Mouse (Mus musculus) olfactory bulb, adult 2 months (tissue): ENCODE results near the gene Helq. TPM values are rescaled to one million over a fixed set of nuclear protein-coding genes. Genes with fewer than 3 reads are reported as not detected.

ENCODE experiments used
- H3K27ac ChIP-seq: fragments of 200-500 bp; 2 replicates; pipeline ENCODE4 v1.5.1; 2012; ENCODE audit warnings: low read depth, low read length; ENCODE audit not compliant: insufficient read depth
- H3K4me1 ChIP-seq: fragments of 200-500 bp; 2 replicates; pipeline ENCODE4 v1.6.1; 2012; ENCODE audit warnings: low read length; ENCODE audit not compliant: control insufficient read depth, insufficient read depth
- H3K4me3 ChIP-seq: fragments of 200-500 bp; 2 replicates; pipeline ENCODE4 v1.5.1; 2012; ENCODE audit warnings: mild to moderate bottlenecking, low read depth, low read length, moderate library complexity; ENCODE audit not compliant: insufficient read depth
- CTCF ChIP-seq: fragments of 200-500 bp; IDR thresholded peaks from 2 replicates; pipeline ENCODE4 v1.5.1; 2012; ENCODE audit warnings: low read depth, mild to moderate bottlenecking, low read length, moderate library complexity; ENCODE audit not compliant: insufficient read depth
- POLR2A ChIP-seq: fragments of 200-500 bp; IDR thresholded peaks from 2 replicates; pipeline ENCODE4 v1.6.1; 2012; ENCODE audit warnings: mild to moderate bottlenecking, low read depth, low read length, moderate library complexity; ENCODE audit not compliant: insufficient read depth
- WGBS: fragments of 180-500 bp; shearing (Covaris S2); methylation state at CpG from one replicate; pipeline ENCODE4 v1.1.7; 2018; 5-methylcytosine and 5-hydroxymethylcytosine counted together
- polyA plus RNA-seq: library from polyadenylated mRNA; stranded (reverse); fragments of >200 nt; gene quantifications from 2 replicates; pipeline ENCODE4 v1.2.4, GENCODE M21; 2012; ENCODE audit warnings: low replicate concordance; ENCODE audit not compliant: missing spikeins, insufficient read depth, insufficient read length

Helq gene
- polyA plus RNA-seq, 1 experiment, result not detected

DNA sequence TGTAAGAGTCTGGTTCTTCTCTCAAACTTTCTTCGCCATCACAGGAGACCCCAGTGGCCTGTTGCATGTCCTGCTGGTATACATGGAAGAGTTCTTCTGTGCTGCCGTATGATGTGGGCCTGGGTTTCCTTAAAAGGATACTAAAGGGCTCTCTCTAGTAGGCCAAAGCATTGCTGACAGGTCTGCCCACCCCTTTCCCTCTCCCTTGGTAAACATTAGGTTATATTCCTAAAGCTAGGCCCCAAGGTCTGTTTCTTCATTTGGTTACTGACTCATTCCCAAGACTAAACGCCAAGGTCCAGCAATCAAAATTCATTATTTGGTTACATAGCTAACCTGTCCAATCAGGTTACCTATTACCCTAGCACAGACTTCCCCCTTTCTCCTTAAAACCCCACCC is 34.3 kb upstream of the Helq start:
- H3K27ac ChIP-seq, result no peak overlapping the region
- no peaks in the 10 kb centered on the region for H3K4me1 ChIP-seq
- no peak overlapping the region for H3K4me3 ChIP-seq
- 93% methylated on average over 3 of the region's 3 CpGs for WGBS
- TF ChIP-seq POLR2A (no peak), CTCF (no peak)

DNA sequence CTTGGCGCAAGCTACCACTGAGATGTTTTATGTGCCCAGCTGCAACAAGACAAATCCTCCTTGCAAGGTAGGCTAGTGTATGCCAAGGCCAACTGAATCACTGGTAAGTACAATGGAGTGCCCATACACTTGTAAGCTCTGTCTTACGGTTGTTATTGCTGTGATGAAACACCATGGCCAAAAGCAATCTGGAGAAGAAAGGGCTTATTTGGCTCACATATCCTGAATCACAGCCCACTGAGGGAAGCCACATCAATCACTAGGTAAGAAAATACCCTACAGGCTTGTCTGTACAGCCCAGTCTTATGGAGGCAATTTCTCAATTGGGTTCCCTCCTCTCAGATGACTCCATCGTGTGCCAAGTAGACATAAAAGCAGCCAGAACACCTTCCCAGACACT is 30.3 kb upstream of the Helq start:
- 83% methylated on average over 3 of the region's 3 CpGs for WGBS
- no peak overlapping the region for H3K27ac ChIP-seq
- H3K4me3 ChIP-seq, result no peak overlapping the region
- no peak for TF ChIP-seq POLR2A
- no peak for TF ChIP-seq CTCF
- H3K4me1 ChIP-seq, result no peaks in the 10 kb centered on the region

DNA sequence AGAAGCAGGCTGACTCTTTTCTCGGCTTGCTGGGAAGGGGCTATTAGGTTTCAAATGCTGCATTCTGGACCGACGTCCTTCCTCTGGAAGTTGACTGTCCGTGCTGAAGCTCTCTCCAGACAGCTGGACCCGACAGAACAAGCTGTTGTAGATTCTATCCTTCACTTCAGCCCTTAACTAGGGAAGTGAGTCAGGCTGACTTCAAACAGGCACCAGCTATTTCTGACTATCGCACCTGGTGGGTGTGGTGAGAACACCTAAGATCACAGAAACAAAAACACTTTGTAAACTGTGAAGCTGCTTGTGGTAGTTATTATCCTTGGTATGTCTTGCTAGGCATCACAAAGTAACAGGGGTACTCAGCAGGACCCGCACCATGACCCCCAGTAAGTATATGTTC is 28.1 kb upstream of the Helq start:
- no peak overlapping the region for H3K4me3 ChIP-seq
- H3K4me1 ChIP-seq, result no peaks in the 10 kb centered on the region
- TF ChIP-seq CTCF (no peak), POLR2A (no peak)
- 76% methylated on average over 7 of the region's 7 CpGs for WGBS
- H3K27ac ChIP-seq, result no peak overlapping the region

DNA sequence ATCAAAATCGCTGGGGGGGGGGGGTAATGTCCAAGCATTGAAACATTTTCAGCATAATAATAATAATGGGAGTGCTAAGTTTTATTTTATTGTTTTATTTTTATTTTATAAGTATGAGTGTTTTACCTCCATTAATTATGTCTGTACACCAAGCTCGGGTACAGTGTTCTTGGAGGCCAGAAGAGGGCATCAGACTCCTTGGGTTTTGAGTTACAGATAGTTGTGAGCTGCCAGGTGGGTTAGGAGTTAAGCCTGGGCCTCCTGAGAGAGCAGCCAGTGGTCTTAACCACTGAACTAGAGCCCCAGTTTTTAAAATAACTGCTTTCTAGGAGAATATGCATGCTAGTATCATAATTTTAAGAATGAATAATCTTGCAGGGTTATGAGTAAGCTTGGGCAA is 27.6 kb upstream of the Helq start:
- H3K27ac ChIP-seq, result no peak overlapping the region
- 27% methylated on average over 2 of the region's 2 CpGs for WGBS
- no peaks in the 10 kb centered on the region for H3K4me1 ChIP-seq
- no peak overlapping the region for H3K4me3 ChIP-seq
- TF ChIP-seq CTCF (no peak), POLR2A (no peak)

DNA sequence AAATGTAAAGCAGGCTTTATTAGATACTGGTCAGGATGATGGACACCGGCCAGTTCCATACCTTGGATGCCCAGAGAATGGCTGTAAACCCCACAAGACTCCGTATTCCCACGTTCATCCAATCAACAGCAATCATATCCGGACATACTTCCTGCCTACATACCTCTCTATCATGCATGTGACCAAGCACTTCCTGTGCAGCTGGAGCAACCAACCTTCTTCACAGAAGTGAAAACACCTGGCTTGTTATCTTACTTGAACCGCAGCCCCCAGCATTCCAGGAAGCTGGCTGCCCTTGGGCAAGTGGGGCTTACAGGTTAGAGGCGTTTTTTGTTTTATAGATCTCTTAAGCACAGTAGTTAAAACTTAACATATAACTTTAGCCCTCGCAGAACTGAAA is 24.4 kb upstream of the Helq start:
- TF ChIP-seq CTCF, result no peak
- TF ChIP-seq POLR2A, result no peak
- WGBS, result 89% methylated on average over 7 of the region's 7 CpGs
- Histone ChIP-seq H3K27ac (no peak overlapping the region), H3K4me1 (no peaks in the 10 kb centered on the region), H3K4me3 (no peak overlapping the region)

DNA sequence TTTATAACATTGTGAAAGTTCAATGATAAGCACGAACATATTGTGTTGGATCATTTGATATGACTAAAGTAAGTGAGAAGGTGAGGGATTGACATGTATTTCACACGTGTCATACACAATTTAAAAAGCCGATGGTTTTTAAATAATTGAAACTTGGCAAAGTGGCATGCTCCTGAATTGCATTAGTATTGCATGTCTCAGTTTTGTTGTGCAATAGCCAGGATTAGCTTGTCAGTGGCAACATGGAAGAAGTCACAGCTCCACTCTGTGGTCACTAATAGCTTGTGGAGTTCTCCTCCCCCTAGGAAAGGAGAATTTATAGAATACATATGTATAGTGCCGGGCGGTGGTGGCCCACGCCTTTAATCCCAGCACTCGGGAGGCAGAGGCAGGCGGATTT is 23.0 kb upstream of the Helq start:
- Histone ChIP-seq H3K4me1 (no peaks in the 10 kb centered on the region), H3K4me3 (no peak overlapping the region), H3K27ac (no peak overlapping the region)
- 79% methylated on average over 8 of the region's 8 CpGs for WGBS
- no peak for TF ChIP-seq POLR2A
- no peak for TF ChIP-seq CTCF

DNA sequence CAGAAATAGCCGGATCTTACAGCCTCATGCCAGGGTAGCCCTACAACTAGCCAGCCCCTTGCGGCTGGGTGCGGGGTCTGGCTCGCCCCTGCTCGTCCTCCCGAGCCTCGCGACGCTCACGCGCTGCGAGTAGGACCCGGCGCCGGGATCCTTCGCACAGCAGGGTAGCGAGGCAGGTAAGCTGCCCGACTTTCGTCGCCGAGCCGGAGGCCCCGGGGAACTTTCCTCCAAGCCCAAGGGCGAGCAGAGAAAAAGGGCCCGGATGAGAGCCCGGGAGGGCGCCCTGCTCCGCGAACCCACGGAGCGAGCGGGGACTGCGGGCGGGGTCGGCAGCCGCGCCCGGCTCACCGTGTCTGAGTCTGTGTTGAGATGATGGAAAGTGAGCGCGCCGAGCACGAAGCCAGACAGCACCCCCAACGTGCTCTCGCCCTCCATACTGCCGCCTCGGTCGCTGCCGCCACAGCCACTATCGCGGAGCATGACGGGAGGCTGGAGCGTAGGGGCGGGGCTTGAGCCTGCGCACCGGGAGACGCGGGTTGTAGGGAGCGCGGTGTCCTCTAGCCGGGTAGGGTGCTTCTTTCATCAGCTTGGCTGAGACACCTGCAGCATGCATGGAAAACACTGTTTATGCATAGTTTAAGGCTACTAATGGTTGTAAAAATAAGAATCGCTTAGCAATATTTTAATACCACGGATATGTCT is 22.2 kb upstream of the Helq start, which contains the start of gene Abraxas1:
Abraxas1 (minus strand) TSS at position 483 of the 702 bp plus-strand sequence.
- H3K4me3 ChIP-seq, result peak within 1 kb of the TSS; percentile 65
- H3K27ac ChIP-seq, result peak within 1 kb of the TSS; percentile 16; the same call in 1 of the 2 replicates
- no peak for TF ChIP-seq CTCF
- peak; percentile 71; the same call in 1 of the 2 replicates for TF ChIP-seq POLR2A
- under 1% methylated on average over 63 of the region's 63 CpGs for WGBS
- H3K4me1 ChIP-seq, result no peaks in the 10 kb centered on the region

DNA sequence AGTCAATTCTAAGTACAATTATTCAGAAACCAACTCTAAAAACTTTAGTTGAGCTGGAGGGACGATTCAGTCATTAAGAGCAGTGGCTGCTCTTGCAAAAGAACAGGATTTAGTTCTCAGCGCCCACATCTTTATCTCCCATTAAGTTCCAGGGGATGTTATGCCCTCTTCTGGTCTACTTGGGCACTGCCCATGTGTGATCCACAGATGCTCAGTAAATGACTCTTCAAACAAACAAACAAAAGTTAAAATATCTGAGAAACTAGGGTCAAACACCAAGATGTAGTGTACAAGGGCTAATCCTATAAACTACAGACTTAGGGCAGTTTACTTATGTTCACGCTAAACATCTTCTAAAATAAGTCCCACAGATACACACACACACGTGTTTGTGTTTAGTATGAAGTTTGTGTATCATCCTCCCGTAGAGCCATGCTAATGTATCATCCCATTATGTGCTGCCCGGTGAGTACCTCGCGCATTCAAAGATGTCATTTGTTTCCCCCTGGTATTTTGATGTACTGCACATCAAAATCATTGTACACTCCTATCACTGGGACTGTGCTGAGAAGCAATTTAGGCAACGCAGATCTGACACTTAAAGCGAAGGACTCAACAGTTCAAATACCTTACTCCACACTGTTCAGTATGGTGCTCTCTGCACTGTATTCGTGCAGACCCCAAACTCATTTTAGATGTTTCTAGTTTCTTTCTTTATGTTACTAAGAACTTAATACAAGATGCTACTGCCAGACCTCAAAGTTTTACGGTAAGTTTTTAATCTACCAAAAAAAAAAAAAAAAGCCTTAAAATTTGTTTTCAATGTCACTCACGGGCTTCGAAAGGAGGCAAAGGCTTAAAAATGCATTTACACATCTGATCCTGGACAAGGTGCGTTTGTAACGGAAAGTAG is 21.4 kb upstream of the Helq start:
- H3K4me3 ChIP-seq, result peak overlapping the region; percentile 65
- no peaks in the 10 kb centered on the region for H3K4me1 ChIP-seq
- TF ChIP-seq POLR2A (no peak), CTCF (no peak)
- 25% methylated on average over 16 of the region's 16 CpGs for WGBS
- no peak overlapping the region for H3K27ac ChIP-seq

DNA sequence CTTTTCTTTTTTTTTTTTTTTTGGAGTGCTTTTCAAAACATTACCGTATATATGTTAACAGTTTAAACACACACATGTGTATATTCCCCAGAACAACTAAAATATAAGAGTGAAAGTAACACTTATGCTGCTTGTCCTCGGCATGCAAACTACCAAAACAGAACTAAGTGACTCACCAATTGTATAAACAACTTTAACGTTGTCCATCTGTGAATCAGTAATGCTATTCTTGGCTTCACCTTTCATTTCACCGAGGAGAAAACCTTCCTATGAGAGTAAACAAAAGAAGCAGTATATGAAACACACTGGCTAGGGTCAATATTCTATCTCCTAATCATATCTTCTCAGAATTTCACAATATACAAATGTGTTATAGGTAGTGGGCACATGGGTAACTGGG is 19.9 kb upstream of the Helq start:
- Histone ChIP-seq H3K4me3 (no peak overlapping the region), H3K4me1 (no peaks in the 10 kb centered on the region), H3K27ac (no peak overlapping the region)
- WGBS, result 66% methylated on average over 4 of the region's 4 CpGs
- TF ChIP-seq CTCF, result no peak
